Mouse (Mus musculus) yolk sac, embryonic 10.5 days (tissue): ENCODE results near the gene Carm1.
"Not testable (repeated sequence)": the region's sequence is repeated elsewhere in the genome, so short reads cannot be mapped to it uniquely, and the experiment has no call there.

ENCODE experiments used
- DNase-seq: peaks from one replicate; pipeline ENCODE4 v3.0.0-alpha.2; 2017; ENCODE audit warnings: low spot score

Gene Carm1

GRCm38 (mm10) chr9:21576286-21576685, 29.6 kb downstream of the Carm1 start:
- no peak for DNase-seq

DNA sequence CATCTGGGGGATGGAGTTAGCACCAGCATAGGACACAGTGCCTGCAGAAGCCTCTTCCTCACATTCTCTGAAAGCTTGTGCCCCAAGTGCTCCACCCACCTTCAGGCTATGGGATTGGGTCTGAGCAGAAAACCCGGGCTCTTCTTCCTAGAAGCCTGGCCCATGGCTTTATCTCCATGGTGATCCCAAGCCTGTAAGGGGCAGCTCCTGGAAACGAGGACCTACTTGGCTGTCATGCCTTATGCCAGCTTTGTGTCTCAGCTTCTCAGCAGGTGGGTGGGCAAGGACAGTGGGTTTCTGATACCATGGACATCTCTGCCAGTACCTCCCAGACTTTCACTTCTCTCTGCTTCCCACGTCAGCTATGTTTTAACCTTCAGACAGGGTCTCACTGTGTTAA, 31.5 kb downstream of the Carm1 start:
- no peak for DNase-seq

DNA sequence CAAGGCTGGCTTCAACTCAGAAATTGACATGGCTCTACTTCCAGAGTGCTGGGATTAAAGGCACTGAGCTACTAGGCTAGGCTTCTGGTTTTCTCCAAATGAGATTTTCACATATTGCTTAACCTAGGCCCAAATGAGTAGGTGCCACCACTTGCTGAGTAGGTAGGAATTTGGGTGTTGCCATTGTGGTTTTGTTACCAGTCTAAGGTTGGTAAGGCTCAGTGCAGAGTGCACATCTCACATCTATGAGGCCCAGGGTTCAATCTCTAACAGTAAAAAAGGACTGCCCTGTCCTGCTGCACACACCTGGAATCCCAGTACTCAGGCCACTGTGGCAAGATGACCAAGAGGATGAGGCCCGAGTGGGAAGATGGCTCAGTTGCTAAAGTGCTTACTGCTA, 38.7 kb downstream of the Carm1 start:
- no peak for DNase-seq

GRCm38 (mm10) chr9:21587678-21588349, 41.1 kb downstream of the Carm1 start:
- no peak for DNase-seq

- DNase-seq: no peak
Measured at GRCm38 (mm10) chr9:21588350-21588749, 41.7 kb downstream of the Carm1 start.

DNA sequence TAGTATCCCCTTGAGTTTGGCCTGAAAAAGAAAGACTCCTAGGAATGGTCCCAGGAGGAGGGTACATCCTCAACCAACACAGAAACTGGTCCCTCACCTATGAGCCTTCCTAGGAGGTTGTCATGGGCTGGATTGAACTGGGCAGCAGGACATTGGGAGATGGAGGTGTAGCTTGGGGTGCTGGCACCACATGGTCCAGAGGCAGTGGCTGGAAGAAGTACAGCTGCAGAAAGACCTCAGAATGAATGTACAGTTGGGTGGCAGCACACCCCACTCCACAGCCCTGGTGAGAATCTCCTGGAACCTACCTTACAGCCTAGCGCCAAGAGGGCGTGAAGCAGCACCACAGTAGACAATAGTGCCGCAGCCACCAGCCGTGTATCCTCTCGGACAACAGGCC, 42.8 kb downstream of the Carm1 start:
- DNase-seq: no peak

DNA sequence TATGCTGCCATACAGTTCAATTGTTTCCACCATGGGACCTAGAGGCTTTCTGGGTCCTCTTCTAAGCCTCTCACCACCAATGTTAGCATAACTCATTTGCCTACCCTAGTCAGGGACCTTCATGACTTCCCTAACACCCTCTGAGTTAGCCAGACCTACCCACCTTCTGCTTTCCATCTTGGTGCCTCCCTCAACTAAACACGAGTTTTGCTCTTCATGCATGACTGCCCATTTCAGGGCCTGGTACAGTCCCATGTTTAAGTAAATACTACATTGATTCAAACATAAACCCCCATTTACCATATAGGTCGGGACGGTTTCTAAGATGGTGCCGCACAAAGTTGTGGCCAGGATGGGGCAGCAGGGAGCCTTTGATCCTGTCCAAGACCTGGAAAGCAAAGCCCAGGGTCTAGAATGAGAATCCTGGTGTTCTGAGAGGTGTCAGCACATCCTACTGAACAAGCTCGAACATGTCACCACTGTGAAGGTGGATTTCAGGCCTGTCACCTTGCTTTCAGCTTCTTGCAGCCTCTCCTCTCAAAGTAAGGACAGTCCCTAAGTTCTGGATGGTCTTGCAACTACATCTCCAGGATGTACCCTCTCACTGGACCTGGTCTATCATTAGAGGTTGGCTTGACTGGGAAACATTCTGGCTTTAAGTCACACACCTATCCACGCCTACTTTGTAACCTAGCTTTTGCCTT, 44.6 kb downstream of the Carm1 start:
- no peak for DNase-seq

DNA sequence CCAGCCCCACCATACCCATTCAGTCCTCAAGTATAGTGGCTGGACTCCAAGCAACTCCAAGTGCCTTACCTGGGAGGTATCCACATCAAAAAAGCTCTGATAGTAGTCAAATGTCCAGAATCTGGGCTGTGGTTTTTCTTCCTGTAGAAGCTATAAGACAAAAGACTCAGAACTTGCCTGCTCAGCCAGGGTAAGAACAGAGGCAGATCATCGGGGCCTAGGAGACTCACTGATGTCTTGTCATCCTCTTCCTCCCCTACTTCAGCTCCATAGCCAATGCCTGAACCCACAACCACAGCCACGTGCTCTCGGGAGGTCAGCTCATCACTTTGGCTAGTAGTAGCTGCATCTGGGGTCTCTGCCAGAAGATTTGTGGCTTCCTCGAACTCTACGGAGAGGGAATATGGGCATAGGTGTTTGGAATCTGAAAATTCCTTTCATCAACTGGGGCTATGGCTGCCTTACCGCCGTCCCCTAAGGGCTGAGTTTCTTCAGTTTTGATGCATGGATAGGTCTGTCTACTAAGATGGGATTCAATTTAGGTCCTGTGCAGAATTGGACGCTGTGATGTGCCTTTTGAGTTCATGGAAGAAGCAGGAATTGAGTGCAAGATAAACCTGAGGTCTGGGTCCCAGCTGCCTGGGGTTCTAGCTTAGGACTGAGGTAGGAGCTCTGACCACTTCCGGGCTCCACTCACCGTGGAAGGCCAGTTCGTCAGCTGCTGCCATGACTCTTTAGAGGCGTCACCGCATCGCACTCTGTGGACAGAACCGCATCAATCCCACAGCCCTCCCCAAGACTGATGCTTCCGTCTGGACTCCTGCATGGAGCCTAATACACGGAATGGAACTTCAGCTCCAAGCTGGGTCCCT, 45.4 kb downstream of the Carm1 start:
- no peak for DNase-seq

DNA sequence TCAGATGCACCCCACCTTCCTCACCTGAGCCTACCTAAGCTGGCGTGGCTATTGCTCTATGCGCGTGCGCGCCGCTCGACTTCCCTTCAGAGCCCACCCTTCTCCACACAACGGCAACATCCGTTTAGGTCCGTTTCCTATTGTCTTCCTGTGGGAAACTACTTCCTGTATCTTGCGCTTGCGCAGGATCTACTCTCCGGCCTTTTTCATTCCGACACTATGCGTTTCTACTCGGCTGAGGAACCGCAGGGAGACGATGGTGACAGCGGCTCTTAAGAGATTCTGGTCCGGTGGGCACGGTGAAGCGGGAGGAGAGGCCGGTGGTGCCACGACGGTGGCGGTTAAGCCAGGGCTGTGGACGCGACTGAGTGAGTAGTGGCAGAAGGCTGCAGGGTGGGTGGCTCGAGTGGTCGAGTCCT, 46.0 kb downstream of the Carm1 start, which contains the start of the genes Timm29 and Yipf2:
Timm29 (plus strand) TSS at position 20 of the 419 bp plus-strand sequence.
Yipf2 (minus strand) TSS at position 126 of the 419 bp plus-strand sequence.
- DNase-seq: peak; percentile 95

- peak; percentile 41 for DNase-seq
Measured at GRCm38 (mm10) chr9:21593122-21593721, 46.5 kb downstream of the Carm1 start.

GRCm38 (mm10) chr9:21594350-21594749, 47.7 kb downstream of the Carm1 start:
- DNase-seq: not testable (repeated sequence)

DNA sequence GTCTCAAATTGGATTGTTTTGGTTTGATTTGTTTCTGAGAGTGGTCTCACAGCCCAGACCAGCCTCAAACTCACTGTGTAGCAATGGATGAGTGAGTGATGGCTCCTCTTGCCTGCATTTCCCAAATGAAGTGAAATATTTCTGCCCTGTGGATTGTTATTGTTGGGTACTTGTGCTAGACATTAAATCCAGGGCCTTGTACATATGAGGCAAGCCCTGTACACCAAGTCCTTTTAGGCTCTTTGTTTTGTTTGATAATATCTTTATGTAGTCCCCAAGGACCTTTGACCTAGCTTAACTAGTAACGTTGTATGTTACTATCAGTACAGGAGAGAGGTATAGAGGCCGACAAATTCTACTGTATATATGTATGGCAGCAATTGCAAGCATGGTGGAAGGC, 48.1 kb downstream of the Carm1 start:
- DNase-seq: no peak

GRCm38 (mm10) chr9:21598198-21598597, 51.5 kb downstream of the Carm1 start:
- DNase-seq: no peak

GRCm38 (mm10) chr9:21600186-21600585, 53.5 kb downstream of the Carm1 start:
- no peak for DNase-seq

DNA sequence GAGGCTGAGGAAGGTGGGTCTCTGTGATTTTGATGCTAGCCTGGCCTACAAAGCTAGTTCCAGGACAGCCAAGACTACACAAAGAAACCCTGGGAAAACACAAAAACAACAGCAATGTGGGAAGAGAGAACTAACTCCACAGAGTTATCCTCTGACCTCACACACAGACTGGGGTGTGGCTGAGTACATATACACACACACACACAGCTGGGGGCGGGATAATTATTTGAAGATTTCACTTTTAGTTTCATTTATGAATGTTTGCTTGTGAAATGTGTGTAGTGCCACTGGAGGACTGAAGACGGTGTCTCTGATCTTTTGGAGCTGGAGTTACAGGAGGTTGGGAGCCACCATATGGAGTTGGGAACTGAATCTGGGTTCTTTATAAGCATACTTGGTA, 54.4 kb downstream of the Carm1 start:
- no peak for DNase-seq

DNA sequence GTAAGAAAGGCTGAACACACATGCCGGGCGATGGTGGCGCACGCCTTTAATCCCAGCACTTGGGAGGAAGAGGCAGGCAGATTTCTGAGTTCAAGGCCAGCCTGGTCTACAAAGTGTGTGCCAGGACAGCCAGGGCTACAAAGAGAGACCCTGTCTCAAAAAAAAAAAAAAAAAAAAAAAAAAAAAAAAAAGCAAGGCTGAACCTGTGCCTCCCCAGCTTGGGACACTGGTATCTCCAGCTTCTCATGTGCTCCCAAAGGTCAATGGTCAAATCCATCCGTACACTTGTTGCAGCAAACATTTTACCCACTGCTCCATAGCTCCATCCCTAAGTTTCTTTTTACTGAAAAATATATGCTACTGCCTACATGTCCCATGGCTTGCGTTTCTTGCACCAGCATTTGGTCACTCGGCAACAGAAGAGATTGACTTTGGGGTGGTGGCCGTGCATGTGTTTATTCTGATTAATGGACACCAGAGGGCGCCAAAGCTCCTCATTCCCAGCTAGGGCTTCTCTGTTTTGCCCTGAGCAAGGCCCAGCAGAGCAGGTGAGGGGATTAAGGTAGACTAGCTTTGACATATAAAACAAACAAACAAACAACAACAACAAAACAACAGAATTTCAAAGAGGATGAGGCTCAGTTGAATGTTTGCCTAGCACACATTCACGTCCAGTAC, 55.2 kb downstream of the Carm1 start:
- peak; percentile 62 for DNase-seq

DNA sequence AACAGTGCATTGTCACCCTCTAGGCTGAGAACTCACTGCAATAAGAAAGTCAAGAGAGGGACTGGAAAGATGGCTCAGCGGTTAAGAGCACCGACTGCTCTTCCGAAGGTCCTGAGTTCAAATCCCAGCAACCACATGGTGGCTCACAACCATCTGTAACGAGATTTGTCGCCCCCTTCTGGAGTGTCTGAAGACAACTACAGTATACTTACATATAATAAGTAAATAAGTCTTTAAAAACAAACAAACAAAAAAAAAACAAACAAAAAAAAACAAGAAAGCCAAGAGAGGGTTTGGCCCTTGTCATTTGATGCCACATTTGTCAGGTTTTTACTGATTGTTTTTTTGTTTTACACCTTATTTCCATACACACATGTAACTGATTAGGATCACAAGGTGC, 57.4 kb downstream of the Carm1 start:
- DNase-seq: no peak

DNA sequence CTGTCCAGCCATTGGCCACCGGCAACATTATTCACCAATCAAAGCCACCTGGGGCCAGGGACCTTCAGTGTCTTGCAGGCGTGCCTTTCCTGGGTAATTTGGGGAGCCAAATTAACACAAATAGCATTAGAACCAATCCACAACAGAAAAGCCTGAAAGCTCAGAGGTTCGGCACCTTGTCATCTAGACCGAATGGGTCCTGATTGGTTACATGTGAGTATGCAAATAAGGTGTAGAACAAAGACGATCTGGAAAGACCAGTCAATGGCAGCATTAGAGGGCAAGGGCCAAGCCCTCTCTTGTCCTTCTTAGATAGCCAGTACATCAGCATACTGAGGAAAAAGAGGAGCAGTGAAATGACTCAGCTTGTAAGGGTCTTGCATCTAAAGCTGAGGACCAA, 59.2 kb downstream of the Carm1 start:
- DNase-seq: no peak

DNA sequence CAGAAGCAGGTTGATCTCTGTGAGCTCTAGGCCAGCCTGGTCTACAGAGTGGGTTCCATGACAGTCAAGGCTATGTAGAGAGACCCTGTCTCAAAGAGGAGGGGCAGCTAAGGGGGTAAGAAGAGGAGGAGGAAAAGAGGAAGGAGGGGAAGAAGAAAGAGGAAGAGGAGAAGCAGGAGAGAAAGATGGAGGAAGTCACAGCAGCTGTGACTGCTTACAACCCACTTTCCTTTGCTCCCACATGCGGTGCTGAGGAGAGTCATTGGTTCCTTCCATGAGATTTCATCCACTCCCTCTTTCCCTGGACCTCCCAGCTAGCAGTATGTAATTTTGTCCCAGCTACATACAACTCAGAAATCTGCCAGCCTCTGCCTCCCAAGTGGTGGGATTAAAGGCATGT, 60.0 kb downstream of the Carm1 start:
- no peak for DNase-seq

DNA sequence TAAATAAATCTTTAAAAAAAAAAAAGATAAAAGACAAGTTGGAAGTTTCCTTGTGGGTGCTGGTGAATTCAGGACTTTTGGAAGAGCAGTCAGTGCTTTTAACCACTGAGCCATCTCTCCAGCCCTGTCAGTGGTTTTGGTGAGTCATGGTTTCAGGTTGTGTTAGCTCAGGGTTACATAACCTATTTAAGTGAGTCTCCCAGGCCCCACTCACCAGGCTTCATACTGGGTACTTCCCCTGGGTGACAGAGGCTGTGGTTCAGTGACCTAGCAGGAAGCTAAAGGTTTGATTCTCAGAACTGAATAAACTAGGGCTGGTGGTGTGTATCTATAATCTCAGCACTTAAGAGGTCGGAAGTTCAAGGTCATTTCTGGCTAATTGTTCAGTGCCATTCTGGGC, 63.2 kb downstream of the Carm1 start:
- no peak for DNase-seq

GRCm38 (mm10) chr9:21614864-21615616, 68.3 kb downstream of the Carm1 start:
- no peak for DNase-seq
